Mouse (Mus musculus) embryonic facial prominence, embryonic 11.5 days (tissue): ENCODE measurements around the gene Tcam1. TPM values are rescaled to one million over a fixed set of nuclear protein-coding genes. Genes with fewer than 3 reads are reported as not detected.

Experiments used
- ATAC-seq: fragments of 200-750 bp; cut with Nextera tagmentation; replicated peaks from 2 replicates; pipeline ENCODE4 v1.8.0; 2017; ENCODE audit warnings: low read depth; ENCODE audit not compliant: insufficient number of reproducible peaks, low FRiP score, low TSS enrichment
- DNase-seq: peaks from one replicate; pipeline ENCODE4 v3.0.0-alpha.2; 2015; ENCODE audit warnings: low spot score
- H3K27ac ChIP-seq: fragments of 300-500 bp; sonication (generic); replicated peaks from 2 replicates; pipeline ENCODE4 v1.5.1; 2014; ENCODE audit warnings: mild to moderate bottlenecking, low read depth, low read length, control low read depth
- H3K27me3 ChIP-seq: fragments of 300-500 bp; sonication (generic); 2 replicates; pipeline ENCODE4 v1.6.1; 2014; ENCODE audit warnings: mild to moderate bottlenecking, low read length, moderate library complexity, mixed read lengths; ENCODE audit not compliant: control insufficient read depth, insufficient read depth
- H3K36me3 ChIP-seq: fragments of 300-500 bp; sonication (generic); replicated peaks from 2 replicates; pipeline ENCODE4 v1.6.1; 2014; ENCODE audit warnings: low read depth, mild to moderate bottlenecking, low read length, moderate library complexity, mixed read lengths; ENCODE audit not compliant: control insufficient read depth, insufficient read depth
- H3K4me1 ChIP-seq: fragments of 300-500 bp; sonication (generic); 2 replicates; pipeline ENCODE4 v1.6.1; 2014; ENCODE audit warnings: low read length, mixed read lengths; ENCODE audit not compliant: control insufficient read depth, insufficient read depth
- H3K4me2 ChIP-seq: fragments of 300-500 bp; sonication (generic); 2 replicates; pipeline ENCODE4 v1.6.1; 2014; ENCODE audit warnings: low read depth, mild to moderate bottlenecking, control low read depth, low read length, moderate library complexity
- H3K4me3 ChIP-seq: fragments of 300-500 bp; sonication (generic); 2 replicates; pipeline ENCODE4 v1.5.1; 2014; ENCODE audit warnings: low read depth, low read length, control low read depth
- H3K9ac ChIP-seq: fragments of 300-500 bp; sonication (generic); replicated peaks from 2 replicates; pipeline ENCODE4 v1.6.1; 2014; ENCODE audit warnings: mild to moderate bottlenecking, control low read depth, low read length
- H3K9me3 ChIP-seq: fragments of 300-500 bp; sonication (generic); replicated peaks from 2 replicates; pipeline ENCODE4 v1.6.1; 2016; ENCODE audit warnings: mild to moderate bottlenecking, low read length, inconsistent platforms, mixed read lengths; ENCODE audit not compliant: control insufficient read depth
- WGBS: fragments of 180-500 bp; shearing (Covaris S2); extraction: QIAGEN DNeasy Blood & Tissue Kit; methylation state at CpG from one replicate; pipeline ENCODE4 v1.1.7; 2014; 5-methylcytosine and 5-hydroxymethylcytosine counted together
- polyA plus RNA-seq: library from polyadenylated mRNA; unstranded; fragments of >200 nt; fragmentation: Nextera tagmentation; extraction: Ambion mirVana; gene quantifications from 2 replicates; pipeline ENCODE4 v1.2.1, GENCODE M21; 2014

Tcam1 gene
- polyA plus RNA-seq, 1 experiment from 2014 or later: 0.13 TPM

- Histone ChIP-seq H3K27ac (no peak overlapping the region), H3K4me1 (0 out of 2 replicates have a peak, but pooled peaks cover 2% of the 10 kb centered on the region), H3K27me3 (no peaks in the 10 kb centered on the region), H3K36me3 (peaks cover 35% of the 10 kb centered on the region), H3K9ac (no peak overlapping the region), H3K9me3 (no peaks in the 10 kb centered on the region), H3K4me3 (no peak overlapping the region), H3K4me2 (no peak overlapping the region)
- ATAC-seq (no peak), DNase-seq (no peak)
- 88% methylated on average over 14 of the region's 14 CpGs for WGBS
Observed at GRCm38 (mm10) chr11:106260826-106261450, 15.5 kb upstream of the Tcam1 start.

GRCm38 (mm10) chr11:106263963-106264362 lies 12.5 kb upstream of the Tcam1 start:
- H3K4me2 ChIP-seq: no peak overlapping the region
- no peaks in the 10 kb centered on the region for H3K9me3 ChIP-seq
- H3K27me3 ChIP-seq: no peaks in the 10 kb centered on the region
- no peak for DNase-seq
- no peak overlapping the region for H3K4me3 ChIP-seq
- no peak overlapping the region for H3K9ac ChIP-seq
- no peak overlapping the region for H3K27ac ChIP-seq
- WGBS: 95% methylated on average over 9 of the region's 9 CpGs
- peaks cover 6% of the 10 kb centered on the region; the same call in 1 of the 2 replicates for H3K4me1 ChIP-seq
- ATAC-seq: no peak
- peaks cover 35% of the 10 kb centered on the region for H3K36me3 ChIP-seq

- Histone ChIP-seq H3K4me3 (no peak overlapping the region), H3K27ac (no peak overlapping the region), H3K9me3 (no peaks in the 10 kb centered on the region), H3K4me1 (peaks cover 6% of the 10 kb centered on the region; the same call in 1 of the 2 replicates), H3K36me3 (peaks cover 33% of the 10 kb centered on the region), H3K27me3 (no peaks in the 10 kb centered on the region), H3K9ac (no peak overlapping the region), H3K4me2 (no peak overlapping the region)
- ATAC-seq (no peak), DNase-seq (no peak)
- 93% methylated on average over 15 of the region's 15 CpGs for WGBS
Observed at GRCm38 (mm10) chr11:106264988-106265387, 11.5 kb upstream of the Tcam1 start.

GRCm38 (mm10) chr11:106265570-106265969 lies 10.9 kb upstream of the Tcam1 start:
- H3K9me3 ChIP-seq: no peaks in the 10 kb centered on the region
- H3K4me2 ChIP-seq: no peak overlapping the region
- H3K9ac ChIP-seq: no peak overlapping the region
- 94% methylated on average over 4 of the region's 4 CpGs for WGBS
- DNase-seq (no peak), ATAC-seq (no peak)
- H3K4me3 ChIP-seq: no peak overlapping the region
- peaks cover 6% of the 10 kb centered on the region; the same call in 1 of the 2 replicates for H3K4me1 ChIP-seq
- H3K27me3 ChIP-seq: no peaks in the 10 kb centered on the region
- no peak overlapping the region for H3K27ac ChIP-seq
- peaks cover 33% of the 10 kb centered on the region for H3K36me3 ChIP-seq

GRCm38 (mm10) chr11:106266431-106266830 lies 10.0 kb upstream of the Tcam1 start:
- WGBS: 91% methylated on average over 10 of the region's 10 CpGs
- peaks cover 6% of the 10 kb centered on the region; the same call in 1 of the 2 replicates for H3K4me1 ChIP-seq
- no peak overlapping the region for H3K4me2 ChIP-seq
- H3K27ac ChIP-seq: no peak overlapping the region
- DNase-seq: no peak
- H3K27me3 ChIP-seq: no peaks in the 10 kb centered on the region
- H3K36me3 ChIP-seq: peaks cover 31% of the 10 kb centered on the region
- no peak overlapping the region for H3K4me3 ChIP-seq
- no peaks in the 10 kb centered on the region for H3K9me3 ChIP-seq
- no peak overlapping the region for H3K9ac ChIP-seq
- no peak for ATAC-seq

- ATAC-seq (no peak), DNase-seq (no peak)
- no peak overlapping the region for H3K9ac ChIP-seq
- no peak overlapping the region for H3K4me3 ChIP-seq
- H3K36me3 ChIP-seq: peaks cover 23% of the 10 kb centered on the region
- H3K4me1 ChIP-seq: peaks cover 6% of the 10 kb centered on the region; the same call in 1 of the 2 replicates
- H3K4me2 ChIP-seq: no peak overlapping the region
- peak overlapping the region; percentile 41; the same call in 1 of the 2 replicates for H3K27ac ChIP-seq
- 85% methylated on average over 15 of the region's 15 CpGs for WGBS
- H3K9me3 ChIP-seq: no peaks in the 10 kb centered on the region
- no peaks in the 10 kb centered on the region for H3K27me3 ChIP-seq
Observed at GRCm38 (mm10) chr11:106267311-106267852, 9.1 kb upstream of the Tcam1 start.

- H3K27me3 ChIP-seq: no peaks in the 10 kb centered on the region
- no peak for DNase-seq
Observed at GRCm38 (mm10) chr11:106267871-106268270, 8.6 kb upstream of the Tcam1 start.

More at GRCm38 (mm10) chr11:106267871-106268270, 8.6 kb upstream of the Tcam1 start:
- peaks cover 6% of the 10 kb centered on the region; the same call in 1 of the 2 replicates for H3K4me1 ChIP-seq
- 81% methylated on average over 5 of the region's 5 CpGs for WGBS
- no peak for ATAC-seq
- H3K4me2 ChIP-seq: no peak overlapping the region
- H3K36me3 ChIP-seq: peaks cover 19% of the 10 kb centered on the region
- H3K9ac ChIP-seq: peak overlapping the region; percentile 28; the same call in 1 of the 2 replicates
- H3K4me3 ChIP-seq: no peak overlapping the region
- H3K27ac ChIP-seq: peak overlapping the region; percentile 41; the same call in 1 of the 2 replicates
- H3K9me3 ChIP-seq: no peaks in the 10 kb centered on the region
